Mouse (Mus musculus): ENCODE results near the gene Srpx2.

Srpx2 gene

DNA sequence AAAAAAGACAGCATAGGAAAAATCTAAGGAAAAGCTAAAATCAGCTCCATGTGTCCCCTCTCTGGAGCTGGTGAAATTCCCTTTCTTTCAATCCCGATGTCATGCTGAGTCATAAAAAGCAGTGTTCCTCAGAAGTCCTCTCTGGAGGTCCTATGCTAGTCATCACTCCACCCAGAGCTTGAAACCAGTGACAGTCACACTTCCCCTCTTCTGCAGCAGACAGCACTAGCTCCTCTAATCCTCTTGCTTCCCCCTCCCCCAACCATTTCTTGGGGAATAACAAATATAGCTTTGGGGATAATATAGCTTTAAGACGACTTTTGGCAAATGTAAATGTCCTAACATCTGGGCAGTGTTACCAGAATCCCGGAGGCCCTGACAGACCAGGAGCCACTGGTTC is at the start of gene Srpx2:
Gene Srpx2, plus strand, starts transcription at position 166 of the 400 bp plus-strand sequence.
- DNase-seq (ENCODE audit: low read depth, low spot score) = no peak

- no peak for DNase-seq (ENCODE audit: low read depth, low spot score)
These were observed 38.5 kb upstream of the Srpx2 start for GRCm38 (mm10) chrX:133869743-133870142.

DNA sequence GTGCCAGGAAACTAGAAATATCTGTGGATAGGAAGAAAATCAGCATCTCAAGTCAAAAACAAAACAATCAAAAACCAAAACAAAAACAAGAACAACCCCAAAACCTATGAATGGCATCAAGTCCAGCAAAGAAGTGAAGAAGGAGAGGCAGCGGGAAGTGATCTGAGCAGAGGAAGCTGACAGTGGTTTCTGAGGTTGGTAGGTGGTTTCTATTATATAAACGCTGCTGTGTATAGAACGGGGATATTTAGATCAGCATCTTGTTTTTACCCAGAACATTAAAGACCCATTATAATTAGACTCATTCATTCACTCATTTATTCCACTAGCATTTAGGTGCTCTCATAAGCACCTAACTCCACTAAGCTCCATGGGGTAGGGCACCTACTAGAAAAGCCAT is 20.9 kb upstream of the Srpx2 start:
- no peak for DNase-seq (ENCODE audit: low read depth, low spot score)

DNA sequence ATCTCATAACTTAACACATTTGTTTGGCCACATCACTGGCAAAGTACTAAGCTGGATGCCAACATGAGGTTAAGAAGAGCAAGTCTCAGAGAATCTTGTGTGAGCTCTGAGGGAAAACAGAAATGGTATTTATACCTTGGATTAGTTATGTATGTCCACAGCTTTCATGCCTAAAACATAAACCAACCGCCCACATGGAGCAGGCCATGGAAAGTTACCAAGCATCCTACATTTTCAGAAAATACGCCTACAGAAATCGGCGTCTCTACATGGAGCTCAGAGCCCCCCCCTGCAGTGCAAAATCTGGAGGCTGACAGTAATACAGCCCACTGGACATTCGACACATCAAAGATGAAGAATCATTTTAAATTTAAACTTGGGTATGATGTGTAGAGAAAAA is 20.1 kb upstream of the Srpx2 start:
- DNase-seq (ENCODE audit: low read depth, low spot score) = no peak

DNA sequence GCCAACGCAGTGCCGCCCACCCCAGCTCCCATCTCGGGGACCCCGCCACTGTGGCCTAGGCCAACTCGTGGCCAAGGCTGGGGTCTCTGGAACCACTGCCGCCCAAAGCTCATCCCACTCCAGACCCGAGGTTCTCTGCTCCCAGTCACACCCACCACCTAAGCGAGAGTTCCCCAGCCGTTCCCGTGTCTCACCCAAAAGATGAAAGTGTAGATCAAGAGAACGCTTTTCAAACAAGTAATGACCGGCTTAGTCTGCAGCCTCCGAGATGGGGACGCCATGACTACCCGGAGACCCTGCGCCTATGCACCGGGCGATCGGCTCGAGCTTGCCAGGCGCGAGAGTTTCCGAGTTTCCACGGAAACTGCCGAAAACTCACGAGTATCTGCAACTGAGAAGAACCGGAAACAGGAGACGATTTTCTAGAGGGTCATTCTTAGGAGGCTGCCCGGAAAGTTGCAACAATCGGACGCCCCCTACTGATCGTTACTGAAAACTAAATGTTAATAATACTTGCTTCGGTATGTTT is 10.1 kb upstream of the Srpx2 start, which contains the start of gene Tspan6:
Gene Tspan6, minus strand, starts transcription at position 416 of the 529 bp plus-strand sequence.
- DNase-seq (ENCODE audit: low read depth, low spot score) = no peak

GRCm38 (mm10) chrX:133911397-133912103 is 3.3 kb downstream of the Srpx2 start:
- DNase-seq (ENCODE audit: low read depth, low spot score) = no peak

GRCm38 (mm10) chrX:133913006-133913405 is 4.8 kb downstream of the Srpx2 start:
- no peak for DNase-seq (ENCODE audit: low read depth, low spot score)

DNA sequence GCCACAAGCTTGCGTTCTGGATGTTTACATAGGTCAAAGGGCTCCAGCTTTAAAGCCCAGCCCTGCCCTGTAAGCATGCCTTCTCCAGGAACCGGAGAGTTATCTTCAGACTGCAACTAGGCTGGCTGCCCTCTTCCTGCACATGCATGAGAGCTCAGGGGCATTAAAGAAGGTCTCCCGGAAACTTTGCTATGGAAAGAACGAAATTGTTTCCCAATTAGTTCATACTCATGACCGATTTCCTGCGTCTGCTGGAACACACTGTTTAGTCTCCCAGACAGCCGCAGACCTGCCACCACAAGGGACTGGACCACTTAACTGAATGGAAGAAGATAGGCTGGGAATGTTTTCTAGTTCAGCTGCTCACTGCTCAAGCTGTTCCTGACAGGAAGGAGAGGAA is 6.0 kb downstream of the Srpx2 start:
- DNase-seq (ENCODE audit: low read depth, low spot score) = no peak

- no peak for DNase-seq (ENCODE audit: low read depth, low spot score)
These were observed 13.0 kb downstream of the Srpx2 start for GRCm38 (mm10) chrX:133921187-133921586.

DNA sequence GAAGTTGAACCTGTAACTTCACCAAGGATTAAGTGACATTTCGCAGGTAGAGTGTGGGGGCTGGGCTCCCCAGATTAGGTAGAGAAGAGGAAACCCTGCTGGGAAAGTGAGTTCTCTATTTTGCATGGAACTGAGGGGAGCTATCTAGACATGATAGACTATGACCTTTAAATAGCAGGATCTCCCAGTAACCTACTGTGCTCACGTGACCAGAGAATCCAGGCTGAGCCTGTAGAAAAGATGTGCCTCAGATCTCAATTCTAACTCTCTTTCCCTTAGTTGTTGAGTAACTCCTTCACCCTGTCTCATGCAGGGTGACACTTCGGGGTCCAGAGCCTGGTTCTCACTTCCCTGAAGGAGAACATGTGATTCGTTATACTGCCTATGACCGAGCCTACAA is 18.5 kb downstream of the Srpx2 start:
- no peak for DNase-seq (ENCODE audit: low read depth, low spot score)

- peak; percentile 5 for DNase-seq (ENCODE audit: low read depth, low spot score)
These were observed 23.2 kb downstream of the Srpx2 start for GRCm38 (mm10) chrX:133931302-133932013.

DNA sequence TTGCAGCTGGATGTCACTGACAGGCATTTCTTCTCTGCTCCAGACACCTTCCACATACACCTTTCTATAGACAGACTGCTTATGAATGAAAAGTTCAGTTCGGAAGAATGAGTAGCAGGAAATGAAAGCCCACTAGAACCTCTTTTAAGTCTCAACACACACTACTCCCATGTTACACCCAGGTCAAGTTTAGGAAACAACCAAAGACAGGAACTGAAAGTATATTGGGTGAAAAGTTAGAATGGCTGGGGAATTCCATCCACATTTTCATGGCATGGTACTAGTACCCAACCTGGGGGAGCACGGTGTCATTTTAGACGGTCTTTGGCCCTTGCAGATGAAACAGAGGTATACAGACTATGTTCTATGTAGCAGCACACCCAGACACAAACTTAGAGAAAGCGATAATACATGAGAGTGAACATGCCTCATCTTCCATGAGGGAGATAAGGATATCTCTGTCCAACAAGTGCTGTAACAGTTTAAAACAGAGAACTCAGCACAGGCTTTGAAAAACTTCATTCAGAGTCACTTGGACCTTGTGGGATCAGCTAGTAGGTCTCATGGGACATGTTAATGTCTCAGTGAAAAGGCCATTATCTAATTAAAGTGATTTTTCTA is 28.5 kb downstream of the Srpx2 start:
- no peak for DNase-seq (ENCODE audit: low read depth, low spot score)

- no peak for DNase-seq (ENCODE audit: low read depth, low spot score)
These were observed 31.3 kb downstream of the Srpx2 start for GRCm38 (mm10) chrX:133939561-133939960.

GRCm38 (mm10) chrX:133947427-133947826 is 39.2 kb downstream of the Srpx2 start:
- no peak for DNase-seq (ENCODE audit: low read depth, low spot score)

GRCm38 (mm10) chrX:133954661-133955060 is 46.4 kb downstream of the Srpx2 start:
- no peak for DNase-seq (ENCODE audit: low read depth, low spot score)

DNA sequence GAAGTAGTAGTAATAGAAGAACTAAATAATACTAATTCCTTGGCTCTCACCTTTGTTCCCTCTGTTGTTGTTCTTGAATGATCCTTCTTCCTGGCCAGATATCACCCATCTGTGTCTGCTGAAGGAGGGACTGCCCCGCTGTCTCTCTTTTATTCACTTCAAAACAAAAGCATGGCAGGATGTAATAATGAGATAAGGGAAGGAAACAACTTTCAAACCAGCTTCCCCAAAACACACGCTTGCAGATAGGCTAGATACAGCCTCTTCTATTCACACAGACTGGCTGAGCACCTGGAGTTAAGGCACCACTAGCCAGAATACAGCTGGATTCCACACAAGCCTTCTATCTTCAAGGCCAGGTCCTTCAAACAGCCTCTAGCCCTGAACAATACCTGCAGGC is 52.4 kb downstream of the Srpx2 start:
- DNase-seq (ENCODE audit: low read depth, low spot score) = no peak

DNA sequence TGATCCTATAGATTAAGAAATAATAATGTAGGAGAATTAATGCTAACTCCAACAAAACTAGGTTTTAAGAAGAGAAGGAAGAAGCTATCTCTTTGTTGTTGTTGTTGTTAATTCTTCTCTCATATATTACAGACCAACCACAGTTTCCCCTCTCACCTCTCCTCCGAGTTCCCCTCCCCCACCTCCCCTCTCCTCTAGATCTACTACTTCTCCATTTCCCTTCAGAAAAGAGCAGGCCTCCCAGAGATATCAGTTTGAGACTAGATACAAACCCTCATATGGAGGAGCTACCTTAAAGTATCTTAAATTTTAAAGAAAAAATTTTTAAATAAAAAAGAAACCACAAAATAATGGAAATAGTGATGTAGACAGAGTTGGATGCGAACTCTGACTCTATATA is 56.4 kb downstream of the Srpx2 start:
- DNase-seq (ENCODE audit: low read depth, low spot score) = no peak

GRCm38 (mm10) chrX:133981231-133982002 is 73.2 kb downstream of the Srpx2 start, which contains the start of gene Sytl4:
TSS of gene Sytl4 (minus strand) at chrX:133981812.
- no peak for DNase-seq (ENCODE audit: low read depth, low spot score)
